34 mouse cellular contexts compared by ENCODE assay signal in the genomic region with DNA sequence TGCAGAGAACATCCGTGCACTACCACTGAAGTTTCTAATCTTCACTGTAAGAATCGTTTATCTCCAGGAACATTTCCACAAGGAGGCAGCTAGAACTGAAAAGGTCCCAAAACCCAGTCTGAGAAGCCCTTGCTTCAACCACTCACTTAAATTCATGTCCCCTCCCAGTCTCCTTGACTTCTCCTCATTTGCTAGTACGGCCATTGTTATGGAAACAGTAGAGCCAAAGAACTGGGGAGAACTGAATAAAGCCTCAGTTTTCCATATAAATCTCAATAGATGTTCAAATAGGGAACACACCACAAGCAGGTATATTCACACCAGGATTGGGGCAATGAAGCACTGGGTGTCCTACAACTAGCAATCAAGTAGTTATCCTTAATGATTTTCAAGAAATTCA. TPM values are rescaled to one million over a fixed set of nuclear protein-coding genes. Genes with fewer than 3 reads are reported as not detected.
"Had no signal": no experiment of that assay in that cellular context is flagged by ENCODE, and none has a peak within 500 bp of the region (broad histone marks: within the 10 kb centered on the region; RNA-seq: fewer than 3 reads in every experiment).

No protein-coding gene starts in this region.

- H3K9me3 ChIP-seq: heart, embryonic 12.5 days; heart, embryonic 13.5 days; heart, embryonic 15.5 days; hindbrain, embryonic 10.5 days; hindbrain, embryonic 12.5 days; hindbrain, embryonic 13.5 days; hindbrain, embryonic 15.5 days; intestine, embryonic 15.5 days; kidney, embryonic 15.5 days had no signal

- ATAC-seq: hindbrain, postnatal 0 days; inflammation-experienced regulatory T-cells, adult 6 months; intestine, embryonic 15.5 days; intestine, embryonic 16.5 days; intestine, postnatal 0 days had no signal

- H3K9ac ChIP-seq: heart, embryonic 12.5 days; heart, embryonic 13.5 days; heart, embryonic 15.5 days; hindbrain, embryonic 12.5 days; hindbrain, embryonic 13.5 days; hindbrain, embryonic 14.5 days; hindbrain, embryonic 15.5 days; intestine, embryonic 15.5 days; kidney, embryonic 15.5 days had no signal

- H3K27ac ChIP-seq: heart, embryonic 13.5 days; heart, embryonic 15.5 days; hindbrain, embryonic 10.5 days; hindbrain, embryonic 12.5 days; hindbrain, embryonic 13.5 days; hindbrain, embryonic 14.5 days; hindbrain, embryonic 15.5 days; hindbrain, postnatal 0 days; intestine, embryonic 15.5 days; kidney, embryonic 15.5 days; kidney, postnatal 0 days; layer of hippocampus, adult 2 months; left cerebral cortex, adult 2 months had no signal

- H3K27me3 ChIP-seq: heart, embryonic 12.5 days; heart, embryonic 13.5 days; heart, embryonic 15.5 days; hindbrain, embryonic 12.5 days; hindbrain, embryonic 13.5 days; hindbrain, embryonic 15.5 days; intestine, embryonic 15.5 days; kidney, embryonic 15.5 days had no signal

- H3K36me3 ChIP-seq: heart, embryonic 12.5 days; heart, embryonic 13.5 days; heart, embryonic 15.5 days; hindbrain, embryonic 10.5 days; hindbrain, embryonic 12.5 days; hindbrain, embryonic 13.5 days; hindbrain, embryonic 15.5 days; intestine, embryonic 15.5 days; kidney, embryonic 15.5 days had no signal

- H3K4me2 ChIP-seq: heart, embryonic 12.5 days; heart, embryonic 13.5 days; heart, embryonic 15.5 days; hindbrain, embryonic 12.5 days; hindbrain, embryonic 13.5 days; hindbrain, embryonic 14.5 days; hindbrain, embryonic 15.5 days; intestine, embryonic 15.5 days; kidney, embryonic 15.5 days had no signal

- H3K4me1 ChIP-seq: heart, embryonic 12.5 days; heart, embryonic 13.5 days; heart, embryonic 15.5 days; hindbrain, embryonic 10.5 days; hindbrain, embryonic 12.5 days; hindbrain, embryonic 13.5 days; hindbrain, embryonic 15.5 days; intestine, embryonic 15.5 days; kidney, embryonic 15.5 days had no signal

- DNase-seq: heart, postnatal 10 days; heart, postnatal 14 days; heart, postnatal 36 days; heart, postnatal 4 days; kidney, adult 11 months; kidney, adult 18-20 months; kidney, adult 2 months; kidney, adult 8-10 months; kidney, adult 9 months; kidney, postnatal 10 days; kidney, postnatal 14 days; kidney, postnatal 25 days; kidney, postnatal 36 days; kidney, postnatal 4 days; layer of hippocampus, adult 9-11 months; layer of hippocampus, postnatal 36 days had no signal

- H3K4me3 ChIP-seq: heart, embryonic 12.5 days; heart, embryonic 13.5 days; heart, embryonic 15.5 days; hindbrain, embryonic 10.5 days; hindbrain, embryonic 12.5 days; hindbrain, embryonic 13.5 days; hindbrain, embryonic 15.5 days; intestine, embryonic 15.5 days; kidney, embryonic 15.5 days; layer of hippocampus, adult 2 months; left cerebral cortex, adult 2 months had no signal

RNA-seq across cellular contexts. Expression of gene Pak7, which starts 12.4 kb away (rescaled TPM):
- polyA plus RNA-seq: inflammation-experienced regulatory T-cells, adult 6 months; kidney, adult 2 months; large intestine, adult 2 months had no signal
